Mouse (Mus musculus): ENCODE data around the gene Fosl2.

GRCm38 (mm10) chr5:32199136-32199535, 63.5 kb downstream of the Fosl2 start:
- TF ChIP-seq CTCF (IDR thresholded peaks at IDR 0.05; ENCODE audit: borderline replicate concordance, insufficient read depth, low read length): no peak
- TF ChIP-seq POLR2A (IDR thresholded peaks at IDR 0.05; ENCODE audit: low read depth, low read length): no peak
